Comparison of ENCODE assay signal across 12 mouse cellular contexts in genomic region chr5:111218111-111218891, GRCm38 (mm10).
DNase-seq lines count a peak whose midpoint lies in the region; ATAC-seq lines count a peak whose summit lies in the region.
"Had no signal": no experiment of that assay in that cellular context is flagged by ENCODE, and none has a peak within 500 bp of the region (broad histone marks: within the 10 kb centered on the region; RNA-seq: fewer than 3 reads in every experiment).

No protein-coding gene starts in this region.

- peak overlapping the region; percentile 66 for H3K27ac ChIP-seq in heart, embryonic 13.5 days (replicated peaks)
- H3K27ac ChIP-seq in forebrain, embryonic 14.5 days (ENCODE audit: low read depth, low read length): peak overlapping the region; percentile 87
- peak overlapping the region; percentile 24; the same call in 1 of the 2 replicates for H3K27ac ChIP-seq in hindbrain, embryonic 16.5 days (ENCODE audit: low read depth, low read length)
- H3K27ac ChIP-seq in midbrain, embryonic 14.5 days (replicated peaks; ENCODE audit: low read depth, low read length): peak overlapping the region; percentile 58

- H3K9me3 ChIP-seq in heart, embryonic 13.5 days: no peaks in the 10 kb centered on the region
- H3K9me3 ChIP-seq in forebrain, embryonic 14.5 days (replicated peaks; ENCODE audit: control insufficient read depth, low read length): no peaks in the 10 kb centered on the region
- no peaks in the 10 kb centered on the region for H3K9me3 ChIP-seq in hindbrain, embryonic 16.5 days (ENCODE audit: control insufficient read depth, low read length)
- H3K9me3 ChIP-seq in midbrain, embryonic 14.5 days (ENCODE audit: control insufficient read depth, low read length): no peaks in the 10 kb centered on the region

- H3K27me3 ChIP-seq in heart, embryonic 13.5 days (replicated peaks): no peaks in the 10 kb centered on the region
- H3K27me3 ChIP-seq in forebrain, embryonic 14.5 days (replicated peaks; ENCODE audit: control insufficient read depth, insufficient read depth, low read length): no peaks in the 10 kb centered on the region
- no peaks in the 10 kb centered on the region for H3K27me3 ChIP-seq in hindbrain, embryonic 16.5 days (replicated peaks; ENCODE audit: control insufficient read depth, insufficient read depth, low read length)
- no peaks in the 10 kb centered on the region for H3K27me3 ChIP-seq in midbrain, embryonic 14.5 days (ENCODE audit: control insufficient read depth, insufficient read depth, low read length)

- 0 out of 2 replicates have a peak overlapping the region, but pooled peaks have one; percentile 29 for H3K9ac ChIP-seq in heart, embryonic 13.5 days
- H3K9ac ChIP-seq in forebrain, embryonic 14.5 days (ENCODE audit: low read length): peak overlapping the region; percentile 22; the same call in 1 of the 2 replicates
- H3K9ac ChIP-seq in hindbrain, embryonic 16.5 days (ENCODE audit: low read depth, low read length): no peak overlapping the region
- H3K9ac ChIP-seq in midbrain, embryonic 14.5 days (replicated peaks; ENCODE audit: low read length): no peak overlapping the region

- DNase-seq in heart, postnatal 4 days: no peak
- DNase-seq in forebrain, embryonic 14.5 days (ENCODE audit: low spot score): no peak
- no peak for DNase-seq in midbrain, embryonic 14.5 days
- DNase-seq in embryo, embryonic 9.5 days (ENCODE audit: extremely low spot score): no peak
- DNase-seq in spleen, postnatal 14 days (ENCODE audit: low spot score in 2 of 2): no peak
- DNase-seq in urinary bladder, postnatal 10 days (ENCODE audit: low spot score): no peak
- DNase-seq: B cell, adult 2 months; kidney, adult 8-10 months; thymus, adult 2 months had no signal

- peaks cover 3% of the 10 kb centered on the region for H3K36me3 ChIP-seq in heart, embryonic 13.5 days
- H3K36me3 ChIP-seq in forebrain, embryonic 14.5 days (ENCODE audit: control insufficient read depth, insufficient read depth, low read length): peaks cover 4% of the 10 kb centered on the region
- H3K36me3 ChIP-seq in hindbrain, embryonic 16.5 days (ENCODE audit: control insufficient read depth, insufficient read depth, low read length): no peaks in the 10 kb centered on the region; the same call in 1 of the 2 replicates
- peaks cover 2% of the 10 kb centered on the region for H3K36me3 ChIP-seq in midbrain, embryonic 14.5 days (ENCODE audit: control insufficient read depth, insufficient read depth, low read length)

- no peak overlapping the region for H3K4me3 ChIP-seq in heart, embryonic 13.5 days
- H3K4me3 ChIP-seq in forebrain, embryonic 14.5 days (ENCODE audit: low read depth, low read length): no peak overlapping the region
- no peak overlapping the region for H3K4me3 ChIP-seq in hindbrain, embryonic 16.5 days (ENCODE audit: low read length)
- H3K4me3 ChIP-seq in midbrain, embryonic 14.5 days (replicated peaks; ENCODE audit: low read depth, low read length): no peak overlapping the region

- no peak overlapping the region for H3K4me2 ChIP-seq in heart, embryonic 13.5 days
- H3K4me2 ChIP-seq in forebrain, embryonic 14.5 days (ENCODE audit: low read length): no peak overlapping the region
- no peak overlapping the region for H3K4me2 ChIP-seq in hindbrain, embryonic 16.5 days (ENCODE audit: low read length)
- no peak overlapping the region for H3K4me2 ChIP-seq in midbrain, embryonic 14.5 days (ENCODE audit: low read length)

- ATAC-seq in heart, embryonic 13.5 days (ENCODE audit: extremely low read depth, insufficient number of reproducible peaks, low FRiP score, low TSS enrichment): no peak
- no peak for ATAC-seq in forebrain, embryonic 14.5 days
- no peak for ATAC-seq in hindbrain, embryonic 16.5 days
- ATAC-seq in midbrain, embryonic 14.5 days (ENCODE audit: low FRiP score, low TSS enrichment): no peak
- ATAC-seq: activated CD4-positive, CD25-positive, alpha-beta regulatory T cell, adult 4 months had no signal

- WGBS in heart, embryonic 13.5 days: 58% methylated on average over 6 of the region's 6 CpGs
- 63% methylated on average over 6 of the region's 6 CpGs for WGBS in forebrain, embryonic 14.5 days
- WGBS in hindbrain, embryonic 16.5 days: 60% methylated on average over 6 of the region's 6 CpGs
- WGBS in midbrain, embryonic 14.5 days: 53% methylated on average over 6 of the region's 6 CpGs

- peaks cover 69% of the 10 kb centered on the region for H3K4me1 ChIP-seq in heart, embryonic 13.5 days
- peaks cover 67% of the 10 kb centered on the region for H3K4me1 ChIP-seq in forebrain, embryonic 14.5 days (ENCODE audit: control insufficient read depth, insufficient read depth, low read length)
- H3K4me1 ChIP-seq in hindbrain, embryonic 16.5 days (ENCODE audit: control insufficient read depth, insufficient read depth, low read depth, low read length): peaks cover 63% of the 10 kb centered on the region
- H3K4me1 ChIP-seq in midbrain, embryonic 14.5 days (ENCODE audit: control insufficient read depth, insufficient read depth, low read length): peaks cover 85% of the 10 kb centered on the region

Comparison
In these comparisons a context has a peak if more than half of its experiments do, and no peak if none do; other contexts are left out.
1. H3K27ac ChIP-seq: peak in every context shown above with its lines; median percentile 87 in forebrain, embryonic 14.5 days; 66 in heart, embryonic 13.5 days; 58 in midbrain, embryonic 14.5 days; 24 in hindbrain, embryonic 16.5 days.
2. H3K9ac ChIP-seq: peak in heart, embryonic 13.5 days (single experiment) and forebrain, embryonic 14.5 days (single experiment); none in hindbrain, embryonic 16.5 days (single experiment) and midbrain, embryonic 14.5 days (single experiment).